Mouse (Mus musculus): ENCODE data around the gene Phldb3. TPM values are rescaled to one million over a fixed set of nuclear protein-coding genes. Genes with fewer than 3 reads are reported as not detected.

The Phldb3 gene
- total RNA-seq (2012; rRNA removed) (3.1 and 3.5 TPM in 2 replicates), total RNA-seq (2014; rRNA removed) (0.89 and 1.1 TPM in 2 replicates), polyA plus RNA-seq (2012; ENCODE audit: insufficient read length, low read depth) (3.5 and 3.6 TPM in 2 replicates)

GRCm38 (mm10) chr7:24610144-24610878, at the start of gene Phldb3:
Gene Phldb3 (plus strand): TSS chr7:24610763.
- Histone ChIP-seq H3K36me3 (replicated peaks in 1 of 2; ENCODE audit: control insufficient read depth in 1 of 2, insufficient read depth in 1 of 2, low read length in 1 of 2) (peaks cover 0 to 34% of the 10 kb centered on the region in 2 experiments), H3K9me3 (replicated peaks; ENCODE audit: low read length) (no peaks in the 10 kb centered on the region), H3K4me2 (ENCODE audit: insufficient read depth, low read depth, poor library complexity, severe bottlenecking) (peak within 1 kb of the TSS; percentile 98), H3K27ac (ENCODE audit: insufficient read depth, low read depth) (no peak within 1 kb of the TSS), H3K4me1 (ENCODE audit: control insufficient read depth in 1 of 2, insufficient read depth in 2 of 2) (peaks cover 7 to 32% of the 10 kb centered on the region in 2 experiments), H3K9ac (ENCODE audit: insufficient read depth, low read depth) (peak within 1 kb of the TSS; percentile 81), H3K27me3 (replicated peaks) (no peaks in the 10 kb centered on the region), H3K79me2 (replicated peaks; ENCODE audit: control insufficient read depth, extremely low read depth, insufficient read depth, poor library complexity, severe bottlenecking) (no peaks in the 10 kb centered on the region), H3K4me3 (replicated peaks in 1 of 3; ENCODE audit: low read depth in 2 of 3, low read length in 2 of 3, poor library complexity in 1 of 3) (peak within 1 kb of the TSS; percentile 67 to 72 (median 71))
- no peak for DNase-seq (ENCODE audit: extremely low read depth)
- dilution Hi-C loops (cut with MboI; ENCODE audit: extremely low pct_ligation_motif_present, extremely low pct_unique_long_range_greater_than_20kb, low sequenced_read_pairs) = no loop called here
- TF ChIP-seq MEF2A (IDR thresholded peaks at IDR 0.05; ENCODE audit: borderline replicate concordance, low read depth, low read length) = no peak
- no peak for TF ChIP-seq IRF4 (IDR thresholded peaks at IDR 0.05; ENCODE audit: low read depth, low read length)
- TF ChIP-seq MAZ (IDR thresholded peaks at IDR 0.05; ENCODE audit: low read depth, low read length) = peak; percentile 93
- no peak for TF ChIP-seq POLR2AphosphoS2 (IDR thresholded peaks at IDR 0.05; ENCODE audit: low read depth, low read length)
- no peak for TF ChIP-seq SMC3 (IDR thresholded peaks at IDR 0.05; ENCODE audit: low read depth, low read length)
- TF ChIP-seq UBTF (IDR thresholded peaks at IDR 0.05; ENCODE audit: low read depth, low read length) = 0 out of 2 replicates have a peak, but pooled peaks have one; percentile 49
- TF ChIP-seq JUND (conservative IDR thresholded peaks at IDR 0.05; ENCODE audit: low read depth, low read length) = no peak
- TF ChIP-seq USF2 (conservative IDR thresholded peaks at IDR 0.05; ENCODE audit: low read depth, low read length) = no peak
- no peak for TF ChIP-seq KAT2A (IDR thresholded peaks at IDR 0.05; ENCODE audit: insufficient replicate concordance, low read length)
- peak; percentile 54; the same call in 1 of the 2 replicates for TF ChIP-seq SIN3A (IDR thresholded peaks at IDR 0.05; ENCODE audit: low read length)
- peak; percentile 18; the same call in 1 of the 2 replicates for TF ChIP-seq MXI1 (IDR thresholded peaks at IDR 0.05; ENCODE audit: low read depth, low read length)
- TF ChIP-seq CTCF (conservative IDR thresholded peaks at IDR 0.05 in 1 of 2, IDR thresholded peaks at IDR 0.05 in 1 of 2; ENCODE audit: low read depth in 2 of 2, low read length in 2 of 2) = no peak
- TF ChIP-seq POLR2A (IDR thresholded peaks at IDR 0.05; ENCODE audit: low read depth, low read length) = no peak
- TF ChIP-seq ELF1 (IDR thresholded peaks at IDR 0.05; ENCODE audit: low read depth, low read length) = peak; percentile 82
- TF ChIP-seq CHD2 (IDR thresholded peaks at IDR 0.05; ENCODE audit: low read length) = no peak
- TF ChIP-seq PAX5 (IDR thresholded peaks at IDR 0.05; ENCODE audit: low read length) = no peak
- in situ Hi-C loops (cut with MboI; ENCODE audit: low pct_ligation_motif_present, low pct_unique_long_range_greater_than_20kb, low sequenced_read_pairs) = no loop called here

- H3K4me2 ChIP-seq (ENCODE audit: insufficient read depth, low read depth, poor library complexity, severe bottlenecking) = peak overlapping the region; percentile 45
- H3K9ac ChIP-seq (ENCODE audit: insufficient read depth, low read depth) = no peak overlapping the region; the same call in 1 of the 2 replicates
- peaks cover 54 to 90% of the 10 kb centered on the region in 2 experiments for H3K4me1 ChIP-seq (ENCODE audit: control insufficient read depth in 1 of 2, insufficient read depth in 2 of 2)
- no peaks in the 10 kb centered on the region for H3K27me3 ChIP-seq (replicated peaks)
- no peaks in the 10 kb centered on the region for H3K9me3 ChIP-seq (replicated peaks; ENCODE audit: low read length)
- no peak for DNase-seq (ENCODE audit: extremely low read depth)
- peak overlapping the region in 1 of 3 experiments; percentile 25 for H3K4me3 ChIP-seq (replicated peaks in 1 of 3; ENCODE audit: low read depth in 2 of 3, low read length in 2 of 3, poor library complexity in 1 of 3)
- H3K27ac ChIP-seq (ENCODE audit: insufficient read depth, low read depth) = peak overlapping the region; percentile 92
- dilution Hi-C loops (cut with MboI; ENCODE audit: extremely low pct_ligation_motif_present, extremely low pct_unique_long_range_greater_than_20kb, low sequenced_read_pairs) = no loop called here
- H3K36me3 ChIP-seq (replicated peaks in 1 of 2; ENCODE audit: control insufficient read depth in 1 of 2, insufficient read depth in 1 of 2, low read length in 1 of 2) = peaks cover 28 to 57% of the 10 kb centered on the region in 2 experiments
- H3K79me2 ChIP-seq (replicated peaks; ENCODE audit: control insufficient read depth, extremely low read depth, insufficient read depth, poor library complexity, severe bottlenecking) = peaks cover 19% of the 10 kb centered on the region; the same call in 1 of the 2 replicates
- TF ChIP-seq KAT2A (IDR thresholded peaks at IDR 0.05; ENCODE audit: insufficient replicate concordance, low read length) (no peak), POLR2A (IDR thresholded peaks at IDR 0.05; ENCODE audit: low read depth, low read length) (0 out of 2 replicates have a peak, but pooled peaks have one; percentile 21), UBTF (IDR thresholded peaks at IDR 0.05; ENCODE audit: low read depth, low read length) (no peak), IRF4 (IDR thresholded peaks at IDR 0.05; ENCODE audit: low read depth, low read length) (no peak), CHD2 (IDR thresholded peaks at IDR 0.05; ENCODE audit: low read length) (no peak), ELF1 (IDR thresholded peaks at IDR 0.05; ENCODE audit: low read depth, low read length) (no peak), CTCF (conservative IDR thresholded peaks at IDR 0.05 in 1 of 2, IDR thresholded peaks at IDR 0.05 in 1 of 2; ENCODE audit: low read depth in 2 of 2, low read length in 2 of 2) (no peak), USF1 (IDR thresholded peaks at IDR 0.05; ENCODE audit: low read depth, low read length) (no peak), MAX (IDR thresholded peaks at IDR 0.05; ENCODE audit: low read length) (no peak), MEF2A (IDR thresholded peaks at IDR 0.05; ENCODE audit: borderline replicate concordance, low read depth, low read length) (no peak), CHD1 (IDR thresholded peaks at IDR 0.05; ENCODE audit: low read depth, low read length) (no peak), ETS1 (conservative IDR thresholded peaks at IDR 0.05; ENCODE audit: low read depth, low read length) (no peak), GABPA (IDR thresholded peaks at IDR 0.05; ENCODE audit: insufficient replicate concordance, low read depth, low read length) (no peak), MAFK (IDR thresholded peaks at IDR 0.05; ENCODE audit: insufficient replicate concordance, low read length) (peak; percentile 98)
- in situ Hi-C loops (cut with MboI; ENCODE audit: low pct_ligation_motif_present, low pct_unique_long_range_greater_than_20kb, low sequenced_read_pairs) = no loop called here
Observed at GRCm38 (mm10) chr7:24561450-24561849, 49.1 kb upstream of the Phldb3 start.
